Comparison of ENCODE assay signal across 8 mouse cellular contexts in genomic region chr7:141561682-141562391, GRCm38 (mm10). TPM values are rescaled to one million over a fixed set of nuclear protein-coding genes. Genes with fewer than 3 reads are reported as not detected.
DNase-seq lines count a peak whose midpoint lies in the region; ATAC-seq and TF ChIP-seq lines count a peak whose summit lies in the region.

Ap2a2 (plus strand) TSS chr7:141562173.

- DNase-seq in WW6 (ENCODE audit: low read depth, low spot score): peak; percentile 86
- DNase-seq in cerebellum, postnatal 4 days (ENCODE audit: low spot score in 2 of 2): peak; percentile 78 to 94
- DNase-seq in gastrocnemius, adult 2 months: peak; percentile 96
- DNase-seq in hindbrain, postnatal 0 days (ENCODE audit: low spot score): peak; percentile 98
- DNase-seq in left cerebral cortex, adult 2 months (ENCODE audit: extremely low spot score in 1 of 2, low spot score in 2 of 2): peak; percentile 86 to 89
- DNase-seq in right cerebral cortex, adult 2 months (ENCODE audit: low spot score in 2 of 2): peak; percentile 88 to 89
- peak; percentile 92 for DNase-seq in urinary bladder, postnatal 14 days (ENCODE audit: low spot score)

- WGBS in hindbrain, postnatal 0 days: 1% methylated on average over 72 of the region's 72 CpGs

- H3K4me1 ChIP-seq in hindbrain, postnatal 0 days (ENCODE audit: insufficient read depth, low read length): peaks cover 11% of the 10 kb centered on the region

- peak within 1 kb of the TSS; percentile 100 for H3K4me3 ChIP-seq in gastrocnemius, adult 2 months
- peak within 1 kb of the TSS; percentile 95 for H3K4me3 ChIP-seq in hindbrain, postnatal 0 days (ENCODE audit: low read length)
- peak within 1 kb of the TSS; percentile 96 for H3K4me3 ChIP-seq in left cerebral cortex, adult 2 months

- H3K9ac ChIP-seq in hindbrain, postnatal 0 days (replicated peaks; ENCODE audit: low read length): peak within 1 kb of the TSS; percentile 94

- no peak for TF ChIP-seq CTCF in gastrocnemius, adult 2 months (IDR thresholded peaks at IDR 0.05)
- 0 out of 2 replicates have a peak, but pooled peaks have one; percentile 3 for TF ChIP-seq CTCF in hindbrain, postnatal 0 days (IDR thresholded peaks at IDR 0.05; ENCODE audit: low read depth)
- peak; percentile 1 for TF ChIP-seq CTCF in left cerebral cortex, adult 2 months (IDR thresholded peaks at IDR 0.05)

- H3K36me3 ChIP-seq in hindbrain, postnatal 0 days (ENCODE audit: insufficient read depth, low read length): no peaks in the 10 kb centered on the region

- H3K27me3 ChIP-seq in hindbrain, postnatal 0 days (ENCODE audit: insufficient read depth, low read length): no peaks in the 10 kb centered on the region

- H3K27ac ChIP-seq in gastrocnemius, adult 2 months: peak within 1 kb of the TSS; percentile 93
- peak within 1 kb of the TSS; percentile 90 for H3K27ac ChIP-seq in hindbrain, postnatal 0 days
- H3K27ac ChIP-seq in left cerebral cortex, adult 2 months: peak within 1 kb of the TSS; percentile 91

- intact Hi-C loops in gastrocnemius, adult 2 months (cut with DNase I): loop anchor here (1.0 kb wide), 1 partner anchor 22 kb away; no protein-coding TSS in a partner anchor
- intact Hi-C loops in left cerebral cortex, adult 2 months (cut with DNase I): loop anchor here (2.0 kb wide), 1 partner anchor 21 kb away; no protein-coding TSS in a partner anchor

- no peaks in the 10 kb centered on the region for H3K9me3 ChIP-seq in hindbrain, postnatal 0 days (ENCODE audit: low read length)

- H3K4me2 ChIP-seq in hindbrain, postnatal 0 days (ENCODE audit: low read depth, low read length): peak within 1 kb of the TSS; percentile 91

- peak; percentile 97 for ATAC-seq in hindbrain, postnatal 0 days
- ATAC-seq in megakaryocyte, adult 5-6 weeks (ENCODE audit: poor library complexity, severe bottlenecking): peak; percentile 81

RNA-seq across cellular contexts. Expression of gene Ap2a2, which starts in this region (rescaled TPM):
- 10 to 100 TPM; 52.2 to 52.9 TPM for total RNA-seq in gastrocnemius, adult 2 months (2021)
- total RNA-seq in hindbrain, postnatal 0 days (2014; rRNA removed): 209 and 214 TPM in 2 replicates
- 110 and 115 TPM in 2 replicates for polyA plus RNA-seq in hindbrain, postnatal 0 days (2015; fragmentation: Nextera tagmentation; extraction: Ambion mirVana)
- 100 to 1,000 TPM; 191 to 201 TPM for total RNA-seq in left cerebral cortex, adult 2 months (2021)
- 42.0 and 48.3 TPM in 2 replicates for total RNA-seq in megakaryocyte, adult 5-6 weeks (2015)
- total RNA-seq in megakaryocyte, adult 5-6 weeks (2017): 61.8 and 75.5 TPM in 2 replicates

Comparison
In these comparisons a context has a peak if more than half of its experiments do, and no peak if none do; other contexts are left out.
1. Peak in every context shown above with its lines: DNase-seq, ATAC-seq, H3K4me3 ChIP-seq and H3K27ac ChIP-seq.